Mouse (Mus musculus) urinary bladder, adult 18-20 months (tissue): Measurements from ENCODE around the gene Fitm1.

Experiments used
- DNase-seq, 2 experiments: peaks; one replicate each; pipeline ENCODE4 v3.0.0; 2022; ENCODE audit warnings: low spot score in 2 of 2, mixed read lengths in 2 of 2

Fitm1 gene

GRCm38 (mm10) chr14:55575302-55575701, at the start of gene Fitm1:
Gene Fitm1 (plus strand): TSS chr14:55575617.
- no peak for DNase-seq

GRCm38 (mm10) chr14:55526674-55527073, 48.7 kb upstream of the Fitm1 start:
- DNase-seq = no peak

GRCm38 (mm10) chr14:55527940-55528339, 47.5 kb upstream of the Fitm1 start:
- DNase-seq = no peak

- peak in 1 of 2 experiments; percentile 31 for DNase-seq
Measured at GRCm38 (mm10) chr14:55536116-55536745, 39.2 kb upstream of the Fitm1 start.

- peak; percentile 77 to 88 for DNase-seq
Measured at GRCm38 (mm10) chr14:55540067-55540786, 35.2 kb upstream of the Fitm1 start, which contains the start of gene Pck2. Gene Pck2 (plus strand): TSS chr14:55540266.

GRCm38 (mm10) chr14:55540787-55541321, 34.6 kb upstream of the Fitm1 start:
- DNase-seq = peak; percentile 49 to 74

GRCm38 (mm10) chr14:55542268-55542667, 33.1 kb upstream of the Fitm1 start:
- DNase-seq = no peak

GRCm38 (mm10) chr14:55544334-55544733, 31.1 kb upstream of the Fitm1 start:
- no peak for DNase-seq

- no peak for DNase-seq
Measured at GRCm38 (mm10) chr14:55550191-55550590, 25.2 kb upstream of the Fitm1 start.

- no peak for DNase-seq
Measured at GRCm38 (mm10) chr14:55551347-55551746, 24.1 kb upstream of the Fitm1 start.

GRCm38 (mm10) chr14:55551794-55552193, 23.6 kb upstream of the Fitm1 start:
- DNase-seq = no peak

- peak in 1 of 2 experiments; percentile 37 for DNase-seq
Measured at GRCm38 (mm10) chr14:55554635-55555034, 20.8 kb upstream of the Fitm1 start.

GRCm38 (mm10) chr14:55555788-55556187, 19.6 kb upstream of the Fitm1 start:
- DNase-seq = no peak

GRCm38 (mm10) chr14:55557003-55557402, 18.4 kb upstream of the Fitm1 start:
- DNase-seq = peak; percentile 76 to 81

- no peak for DNase-seq
Measured at GRCm38 (mm10) chr14:55557587-55557986, 17.8 kb upstream of the Fitm1 start.

GRCm38 (mm10) chr14:55558740-55559448, 16.5 kb upstream of the Fitm1 start:
- no peak for DNase-seq

GRCm38 (mm10) chr14:55559799-55560201, 15.6 kb upstream of the Fitm1 start, which contains the start of gene Dcaf11:
Gene Dcaf11 (plus strand): TSS chr14:55560006.
- DNase-seq = peak; percentile 82 to 83

- DNase-seq = peak; percentile 95 to 97
Measured at GRCm38 (mm10) chr14:55560202-55561073, 15.0 kb upstream of the Fitm1 start, which contains the start of gene A730061H03Rik. Gene A730061H03Rik (minus strand): TSS chr14:55560406.

- no peak for DNase-seq
Measured at GRCm38 (mm10) chr14:55561860-55562259, 13.6 kb upstream of the Fitm1 start.

- DNase-seq = no peak
Measured at GRCm38 (mm10) chr14:55563249-55563648, 12.2 kb upstream of the Fitm1 start.

GRCm38 (mm10) chr14:55565748-55566147, 9.7 kb upstream of the Fitm1 start:
- no peak for DNase-seq
